Mouse (Mus musculus): ENCODE data around the gene Bag5. TPM values are rescaled to one million over a fixed set of nuclear protein-coding genes. Genes with fewer than 3 reads are reported as not detected.
A peak's percentile ranks its signal among the peaks of the same experiment; 100 is the strongest.

The Bag5 gene
- polyA plus RNA-seq, 1 experiment from 2014 or later = 16.7 TPM

- peaks cover 21% of the 10 kb centered on the region for H3K4me1 ChIP-seq (ENCODE audit: insufficient read depth)
These were observed 43.6 kb upstream of the Bag5 start for GRCm38 (mm10) chr12:111756698-111757082.

GRCm38 (mm10) chr12:111756082-111756697 is 43.1 kb upstream of the Bag5 start:
- H3K36me3 ChIP-seq (replicated peaks; ENCODE audit: insufficient read depth, low read length) = no peaks in the 10 kb centered on the region
- H3K4me3 ChIP-seq (ENCODE audit: low read depth, low read length) = no peak overlapping the region
- no peak overlapping the region for H3K4me2 ChIP-seq (ENCODE audit: low read depth, low read length)
- peaks cover 21% of the 10 kb centered on the region for H3K4me1 ChIP-seq (ENCODE audit: insufficient read depth)
- H3K9me3 ChIP-seq (ENCODE audit: low read length) = no peaks in the 10 kb centered on the region
- no peak overlapping the region for H3K9ac ChIP-seq (replicated peaks)
- 34% methylated on average over 4 of the region's 4 CpGs for WGBS (ENCODE audit: insufficient replicate concordance)
- no peak overlapping the region for H3K27ac ChIP-seq (ENCODE audit: low read depth)
- TF ChIP-seq EP300 (IDR thresholded peaks at IDR 0.05; ENCODE audit: low read depth) = no peak
- no peak for TF ChIP-seq CTCF (IDR thresholded peaks at IDR 0.05; ENCODE audit: low read depth)
- H3K27me3 ChIP-seq (ENCODE audit: insufficient read depth, low read length) = no peaks in the 10 kb centered on the region
- no peak for ATAC-seq
- DNase-seq = no peak

More at GRCm38 (mm10) chr12:111756698-111757082, 43.6 kb upstream of the Bag5 start:
- H3K27ac ChIP-seq (ENCODE audit: low read depth) = no peak overlapping the region
- H3K4me3 ChIP-seq (ENCODE audit: low read depth, low read length) = no peak overlapping the region
- ATAC-seq (no peak), DNase-seq (peak; percentile 45)
- H3K4me2 ChIP-seq (ENCODE audit: low read depth, low read length) = no peak overlapping the region
- no peaks in the 10 kb centered on the region for H3K9me3 ChIP-seq (ENCODE audit: low read length)
- H3K9ac ChIP-seq (replicated peaks) = no peak overlapping the region
- H3K27me3 ChIP-seq (ENCODE audit: insufficient read depth, low read length) = no peaks in the 10 kb centered on the region
- TF ChIP-seq CTCF (IDR thresholded peaks at IDR 0.05; ENCODE audit: low read depth) (no peak), EP300 (IDR thresholded peaks at IDR 0.05; ENCODE audit: low read depth) (no peak)
- WGBS (ENCODE audit: insufficient replicate concordance) = 42% methylated on average over 5 of the region's 5 CpGs
- H3K36me3 ChIP-seq (replicated peaks; ENCODE audit: insufficient read depth, low read length) = no peaks in the 10 kb centered on the region

DNA sequence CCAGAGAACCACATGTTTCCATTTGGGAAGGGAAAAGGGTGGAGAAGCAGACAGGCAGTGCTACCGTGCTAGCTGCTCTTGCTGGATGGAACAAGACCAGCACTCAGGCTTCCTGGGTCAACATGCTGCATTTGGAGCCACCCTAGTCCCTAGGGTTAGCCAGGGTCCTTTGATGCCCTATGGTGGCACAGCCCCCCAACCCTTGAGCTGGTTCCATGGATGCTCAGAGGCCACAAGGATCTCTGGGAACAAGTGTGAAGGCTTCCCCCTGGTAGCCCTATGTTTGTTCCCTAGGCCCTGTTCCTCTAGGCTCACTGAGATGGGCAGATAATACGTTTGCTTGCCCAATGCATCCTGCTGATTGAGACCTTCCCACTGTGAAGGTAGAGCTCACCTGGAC is 42.2 kb upstream of the Bag5 start:
- no peaks in the 10 kb centered on the region for H3K27me3 ChIP-seq (ENCODE audit: insufficient read depth, low read length)
- H3K9ac ChIP-seq (replicated peaks) = no peak overlapping the region
- 49% methylated on average over 2 of the region's 2 CpGs for WGBS (ENCODE audit: insufficient replicate concordance)
- H3K4me3 ChIP-seq (ENCODE audit: low read depth, low read length) = no peak overlapping the region
- no peak for TF ChIP-seq EP300 (IDR thresholded peaks at IDR 0.05; ENCODE audit: low read depth)
- TF ChIP-seq CTCF (IDR thresholded peaks at IDR 0.05; ENCODE audit: low read depth) = no peak
- H3K27ac ChIP-seq (ENCODE audit: low read depth) = no peak overlapping the region
- DNase-seq = no peak
- ATAC-seq = no peak
- H3K36me3 ChIP-seq (replicated peaks; ENCODE audit: insufficient read depth, low read length) = no peaks in the 10 kb centered on the region
- peaks cover 16% of the 10 kb centered on the region for H3K4me1 ChIP-seq (ENCODE audit: insufficient read depth)
- H3K4me2 ChIP-seq (ENCODE audit: low read depth, low read length) = no peak overlapping the region
- H3K9me3 ChIP-seq (ENCODE audit: low read length) = no peaks in the 10 kb centered on the region

- H3K36me3 ChIP-seq (replicated peaks; ENCODE audit: insufficient read depth, low read length) = no peaks in the 10 kb centered on the region
- H3K4me1 ChIP-seq (ENCODE audit: insufficient read depth) = peaks cover 12% of the 10 kb centered on the region
- ATAC-seq (no peak), DNase-seq (no peak)
- H3K27ac ChIP-seq (ENCODE audit: low read depth) = no peak overlapping the region
- no peak overlapping the region for H3K9ac ChIP-seq (replicated peaks)
- no peaks in the 10 kb centered on the region for H3K27me3 ChIP-seq (ENCODE audit: insufficient read depth, low read length)
- no peak for TF ChIP-seq EP300 (IDR thresholded peaks at IDR 0.05; ENCODE audit: low read depth)
- no peak for TF ChIP-seq CTCF (IDR thresholded peaks at IDR 0.05; ENCODE audit: low read depth)
- H3K4me3 ChIP-seq (ENCODE audit: low read depth, low read length) = no peak overlapping the region
- H3K4me2 ChIP-seq (ENCODE audit: low read depth, low read length) = no peak overlapping the region
- H3K9me3 ChIP-seq (ENCODE audit: low read length) = no peaks in the 10 kb centered on the region
These were observed 41.7 kb upstream of the Bag5 start for GRCm38 (mm10) chr12:111754710-111755109.

DNA sequence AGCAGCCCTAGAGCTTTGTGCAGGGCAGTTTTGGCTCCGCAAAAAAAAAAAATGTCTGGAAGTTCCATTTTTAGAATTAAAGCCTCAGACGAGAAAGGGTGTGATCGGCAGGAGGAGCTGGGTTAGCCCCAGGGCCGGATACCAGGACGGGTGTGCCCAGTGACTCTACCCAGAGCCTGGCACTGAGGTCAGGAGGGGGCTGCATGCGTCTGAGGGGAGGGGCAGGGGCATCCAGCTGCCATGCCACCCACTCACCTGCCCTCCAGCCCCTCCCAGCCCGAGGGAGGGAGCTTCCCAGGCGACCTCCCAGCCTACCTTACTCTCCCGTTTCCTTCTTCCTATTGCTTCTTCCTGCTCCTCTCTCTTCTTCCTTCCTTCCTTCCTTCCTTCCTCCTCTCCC is 40.3 kb upstream of the Bag5 start:
- no peaks in the 10 kb centered on the region for H3K36me3 ChIP-seq (replicated peaks; ENCODE audit: insufficient read depth, low read length)
- TF ChIP-seq EP300 (IDR thresholded peaks at IDR 0.05; ENCODE audit: low read depth) (no peak), CTCF (IDR thresholded peaks at IDR 0.05; ENCODE audit: low read depth) (no peak)
- peaks cover 7% of the 10 kb centered on the region for H3K4me1 ChIP-seq (ENCODE audit: insufficient read depth)
- H3K4me2 ChIP-seq (ENCODE audit: low read depth, low read length) = no peak overlapping the region
- H3K27ac ChIP-seq (ENCODE audit: low read depth) = no peak overlapping the region
- DNase-seq = no peak
- no peaks in the 10 kb centered on the region for H3K9me3 ChIP-seq (ENCODE audit: low read length)
- ATAC-seq = no peak
- no peak overlapping the region for H3K4me3 ChIP-seq (ENCODE audit: low read depth, low read length)
- H3K27me3 ChIP-seq (ENCODE audit: insufficient read depth, low read length) = no peaks in the 10 kb centered on the region
- no peak overlapping the region for H3K9ac ChIP-seq (replicated peaks)
- WGBS (ENCODE audit: insufficient replicate concordance) = 53% methylated on average over 9 of the region's 9 CpGs

DNA sequence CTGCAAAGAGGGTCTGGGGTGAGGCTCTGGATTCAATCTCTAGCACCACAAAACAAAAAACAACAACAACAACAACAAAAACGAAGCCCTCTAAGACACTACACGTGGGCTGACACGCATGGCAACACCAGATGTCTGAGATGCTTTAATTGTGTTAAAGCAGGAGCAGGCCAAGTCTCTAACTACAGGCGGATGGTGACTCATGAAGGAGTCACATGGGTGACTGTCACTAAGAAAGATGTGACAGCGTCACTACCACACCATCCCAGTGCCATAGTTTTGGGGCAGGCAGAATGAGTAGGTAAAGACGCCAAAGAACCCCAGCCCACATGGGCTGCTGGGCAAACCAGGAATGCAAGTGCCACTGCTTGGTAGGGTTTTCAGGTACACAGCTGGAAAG is 39.4 kb upstream of the Bag5 start:
- no peaks in the 10 kb centered on the region for H3K9me3 ChIP-seq (ENCODE audit: low read length)
- WGBS (ENCODE audit: insufficient replicate concordance) = 85% methylated on average over 6 of the region's 6 CpGs
- no peak overlapping the region for H3K4me2 ChIP-seq (ENCODE audit: low read depth, low read length)
- no peak overlapping the region for H3K9ac ChIP-seq (replicated peaks)
- no peaks in the 10 kb centered on the region for H3K36me3 ChIP-seq (replicated peaks; ENCODE audit: insufficient read depth, low read length)
- TF ChIP-seq EP300 (IDR thresholded peaks at IDR 0.05; ENCODE audit: low read depth) = no peak
- no peak for TF ChIP-seq CTCF (IDR thresholded peaks at IDR 0.05; ENCODE audit: low read depth)
- no peak overlapping the region for H3K27ac ChIP-seq (ENCODE audit: low read depth)
- DNase-seq = no peak
- ATAC-seq = no peak
- H3K4me3 ChIP-seq (ENCODE audit: low read depth, low read length) = no peak overlapping the region
- H3K27me3 ChIP-seq (ENCODE audit: insufficient read depth, low read length) = no peaks in the 10 kb centered on the region
- no peaks in the 10 kb centered on the region for H3K4me1 ChIP-seq (ENCODE audit: insufficient read depth)

- WGBS (ENCODE audit: insufficient replicate concordance) = 85% methylated on average over 3 of the region's 3 CpGs
- Histone ChIP-seq H3K4me2 (ENCODE audit: low read depth, low read length) (no peak overlapping the region), H3K9ac (replicated peaks) (no peak overlapping the region), H3K27me3 (ENCODE audit: insufficient read depth, low read length) (no peaks in the 10 kb centered on the region), H3K4me3 (ENCODE audit: low read depth, low read length) (no peak overlapping the region), H3K9me3 (ENCODE audit: low read length) (no peaks in the 10 kb centered on the region), H3K27ac (ENCODE audit: low read depth) (no peak overlapping the region), H3K4me1 (ENCODE audit: insufficient read depth) (peaks cover 7% of the 10 kb centered on the region), H3K36me3 (replicated peaks; ENCODE audit: insufficient read depth, low read length) (no peaks in the 10 kb centered on the region)
- ATAC-seq = no peak
- TF ChIP-seq CTCF (IDR thresholded peaks at IDR 0.05; ENCODE audit: low read depth) = no peak
- no peak for TF ChIP-seq EP300 (IDR thresholded peaks at IDR 0.05; ENCODE audit: low read depth)
- no peak for DNase-seq
These were observed 37.7 kb upstream of the Bag5 start for GRCm38 (mm10) chr12:111750739-111751138.

Data from liver, postnatal 0 days (tissue).